Mouse (Mus musculus): Measurements from ENCODE around the gene Adprm. TPM values are rescaled to one million over a fixed set of nuclear protein-coding genes. Genes with fewer than 3 reads are reported as not detected.
"Not testable (repeated sequence)": the region's sequence is repeated elsewhere in the genome, so short reads cannot be mapped to it uniquely, and the experiment has no call there.

The Adprm gene
- polyA plus RNA-seq, 1 experiment from 2014 or later: 35.3 TPM

GRCm38 (mm10) chr11:67092354-67092753 lies 40.0 kb upstream of the Adprm start:
- H3K4me3 ChIP-seq (ENCODE audit: low read depth, low read length); H3K9ac ChIP-seq (ENCODE audit: low read length); DNase-seq (ENCODE audit: low spot score); ATAC-seq (ENCODE audit: insufficient number of reproducible peaks, low FRiP score, low TSS enrichment, low read depth); H3K9me3 ChIP-seq (ENCODE audit: control insufficient read depth, low read length); H3K4me2 ChIP-seq (ENCODE audit: low read depth, severe bottlenecking); H3K36me3 ChIP-seq (ENCODE audit: control insufficient read depth, insufficient read depth, low read length); H3K4me1 ChIP-seq (ENCODE audit: control insufficient read depth, insufficient read depth, low read length); H3K27ac ChIP-seq (replicated peaks; ENCODE audit: low read depth, low read length); H3K27me3 ChIP-seq (ENCODE audit: control insufficient read depth, insufficient read depth, low read length): not testable (repeated sequence)
- WGBS: 87% methylated on average over 11 of the region's 12 CpGs

GRCm38 (mm10) chr11:67087225-67087624 lies 34.8 kb upstream of the Adprm start:
- no peak overlapping the region for H3K4me3 ChIP-seq (ENCODE audit: low read depth, low read length)
- no peak for DNase-seq (ENCODE audit: low spot score)
- 88% methylated on average over 12 of the region's 12 CpGs for WGBS
- no peaks in the 10 kb centered on the region for H3K4me1 ChIP-seq (ENCODE audit: control insufficient read depth, insufficient read depth, low read length)
- H3K4me2 ChIP-seq (ENCODE audit: low read depth, severe bottlenecking): no peak overlapping the region
- ATAC-seq (ENCODE audit: insufficient number of reproducible peaks, low FRiP score, low TSS enrichment, low read depth): no peak
- H3K9me3 ChIP-seq (ENCODE audit: control insufficient read depth, low read length): no peaks in the 10 kb centered on the region
- H3K9ac ChIP-seq (ENCODE audit: low read length): no peak overlapping the region
- peaks cover 13% of the 10 kb centered on the region for H3K27me3 ChIP-seq (ENCODE audit: control insufficient read depth, insufficient read depth, low read length)
- no peak overlapping the region for H3K27ac ChIP-seq (replicated peaks; ENCODE audit: low read depth, low read length)
- H3K36me3 ChIP-seq (ENCODE audit: control insufficient read depth, insufficient read depth, low read length): no peaks in the 10 kb centered on the region

- Histone ChIP-seq H3K27ac (replicated peaks; ENCODE audit: low read depth, low read length) (no peak overlapping the region), H3K4me2 (ENCODE audit: low read depth, severe bottlenecking) (no peak overlapping the region), H3K9ac (ENCODE audit: low read length) (no peak overlapping the region), H3K36me3 (ENCODE audit: control insufficient read depth, insufficient read depth, low read length) (no peaks in the 10 kb centered on the region), H3K9me3 (ENCODE audit: control insufficient read depth, low read length) (no peaks in the 10 kb centered on the region), H3K4me1 (ENCODE audit: control insufficient read depth, insufficient read depth, low read length) (no peaks in the 10 kb centered on the region), H3K27me3 (ENCODE audit: control insufficient read depth, insufficient read depth, low read length) (peaks cover 13% of the 10 kb centered on the region), H3K4me3 (ENCODE audit: low read depth, low read length) (no peak overlapping the region)
- ATAC-seq (ENCODE audit: insufficient number of reproducible peaks, low FRiP score, low TSS enrichment, low read depth) (no peak), DNase-seq (ENCODE audit: low spot score) (no peak)
- WGBS: 48% methylated on average over 9 of the region's 9 CpGs
These were observed 34.2 kb upstream of the Adprm start for GRCm38 (mm10) chr11:67086467-67087164.

GRCm38 (mm10) chr11:67085489-67085888 lies 33.1 kb upstream of the Adprm start:
- Histone ChIP-seq H3K9me3 (ENCODE audit: control insufficient read depth, low read length) (no peaks in the 10 kb centered on the region), H3K36me3 (ENCODE audit: control insufficient read depth, insufficient read depth, low read length) (no peaks in the 10 kb centered on the region), H3K4me1 (ENCODE audit: control insufficient read depth, insufficient read depth, low read length) (no peaks in the 10 kb centered on the region), H3K4me3 (ENCODE audit: low read depth, low read length) (no peak overlapping the region), H3K4me2 (ENCODE audit: low read depth, severe bottlenecking) (no peak overlapping the region), H3K27me3 (ENCODE audit: control insufficient read depth, insufficient read depth, low read length) (peaks cover 13% of the 10 kb centered on the region), H3K9ac (ENCODE audit: low read length) (no peak overlapping the region), H3K27ac (replicated peaks; ENCODE audit: low read depth, low read length) (no peak overlapping the region)
- peak; percentile 79 for DNase-seq (ENCODE audit: low spot score)
- no peak for ATAC-seq (ENCODE audit: insufficient number of reproducible peaks, low FRiP score, low TSS enrichment, low read depth)
- WGBS: 3% methylated on average over 6 of the region's 6 CpGs

GRCm38 (mm10) chr11:67083712-67084340 lies 31.4 kb upstream of the Adprm start:
- DNase-seq (ENCODE audit: low spot score) (no peak), ATAC-seq (ENCODE audit: insufficient number of reproducible peaks, low FRiP score, low TSS enrichment, low read depth) (no peak)
- 40% methylated on average over 32 of the region's 32 CpGs for WGBS
- Histone ChIP-seq H3K27me3 (ENCODE audit: control insufficient read depth, insufficient read depth, low read length) (peaks cover 13% of the 10 kb centered on the region), H3K27ac (replicated peaks; ENCODE audit: low read depth, low read length) (no peak overlapping the region), H3K4me2 (ENCODE audit: low read depth, severe bottlenecking) (no peak overlapping the region), H3K4me3 (ENCODE audit: low read depth, low read length) (no peak overlapping the region), H3K4me1 (ENCODE audit: control insufficient read depth, insufficient read depth, low read length) (no peaks in the 10 kb centered on the region), H3K9me3 (ENCODE audit: control insufficient read depth, low read length) (no peaks in the 10 kb centered on the region), H3K9ac (ENCODE audit: low read length) (no peak overlapping the region), H3K36me3 (ENCODE audit: control insufficient read depth, insufficient read depth, low read length) (no peaks in the 10 kb centered on the region)

- H3K36me3 ChIP-seq (ENCODE audit: control insufficient read depth, insufficient read depth, low read length): no peaks in the 10 kb centered on the region
- H3K9me3 ChIP-seq (ENCODE audit: control insufficient read depth, low read length): no peaks in the 10 kb centered on the region
- H3K4me3 ChIP-seq (ENCODE audit: low read depth, low read length): no peak overlapping the region
- H3K27ac ChIP-seq (replicated peaks; ENCODE audit: low read depth, low read length): no peak overlapping the region
- no peak overlapping the region for H3K4me2 ChIP-seq (ENCODE audit: low read depth, severe bottlenecking)
- no peak for DNase-seq (ENCODE audit: low spot score)
- WGBS: 75% methylated on average over 6 of the region's 6 CpGs
- ATAC-seq (ENCODE audit: insufficient number of reproducible peaks, low FRiP score, low TSS enrichment, low read depth): no peak
- no peak overlapping the region for H3K9ac ChIP-seq (ENCODE audit: low read length)
- H3K4me1 ChIP-seq (ENCODE audit: control insufficient read depth, insufficient read depth, low read length): no peaks in the 10 kb centered on the region
- peaks cover 13% of the 10 kb centered on the region for H3K27me3 ChIP-seq (ENCODE audit: control insufficient read depth, insufficient read depth, low read length)
These were observed 30.8 kb upstream of the Adprm start for GRCm38 (mm10) chr11:67083239-67083638.

- H3K4me2 ChIP-seq (ENCODE audit: low read depth, severe bottlenecking): no peak overlapping the region
- no peaks in the 10 kb centered on the region for H3K4me1 ChIP-seq (ENCODE audit: control insufficient read depth, insufficient read depth, low read length)
- DNase-seq (ENCODE audit: low spot score) (no peak), ATAC-seq (ENCODE audit: insufficient number of reproducible peaks, low FRiP score, low TSS enrichment, low read depth) (no peak)
- no peak overlapping the region for H3K9ac ChIP-seq (ENCODE audit: low read length)
- no peak overlapping the region for H3K4me3 ChIP-seq (ENCODE audit: low read depth, low read length)
- H3K27ac ChIP-seq (replicated peaks; ENCODE audit: low read depth, low read length): no peak overlapping the region
- 81% methylated on average over 13 of the region's 13 CpGs for WGBS
- H3K27me3 ChIP-seq (ENCODE audit: control insufficient read depth, insufficient read depth, low read length): peaks cover 13% of the 10 kb centered on the region
- no peaks in the 10 kb centered on the region for H3K9me3 ChIP-seq (ENCODE audit: control insufficient read depth, low read length)
- no peaks in the 10 kb centered on the region for H3K36me3 ChIP-seq (ENCODE audit: control insufficient read depth, insufficient read depth, low read length)
These were observed 30.4 kb upstream of the Adprm start for GRCm38 (mm10) chr11:67082793-67083192.

GRCm38 (mm10) chr11:67082188-67082587 lies 29.8 kb upstream of the Adprm start:
- ATAC-seq (ENCODE audit: insufficient number of reproducible peaks, low FRiP score, low TSS enrichment, low read depth): no peak
- Histone ChIP-seq H3K27ac (replicated peaks; ENCODE audit: low read depth, low read length) (no peak overlapping the region), H3K36me3 (ENCODE audit: control insufficient read depth, insufficient read depth, low read length) (no peaks in the 10 kb centered on the region), H3K9me3 (ENCODE audit: control insufficient read depth, low read length) (no peaks in the 10 kb centered on the region), H3K4me3 (ENCODE audit: low read depth, low read length) (no peak overlapping the region), H3K27me3 (ENCODE audit: control insufficient read depth, insufficient read depth, low read length) (peaks cover 13% of the 10 kb centered on the region), H3K9ac (ENCODE audit: low read length) (no peak overlapping the region), H3K4me1 (ENCODE audit: control insufficient read depth, insufficient read depth, low read length) (no peaks in the 10 kb centered on the region), H3K4me2 (ENCODE audit: low read depth, severe bottlenecking) (no peak overlapping the region)
- DNase-seq (ENCODE audit: low spot score): no peak
- 89% methylated on average over 7 of the region's 7 CpGs for WGBS

Data from limb, embryonic 11.5 days (tissue).